Mouse (Mus musculus) heart, embryonic 13.5 days (tissue): ENCODE data around the gene Osgep. TPM values are rescaled to one million over a fixed set of nuclear protein-coding genes. Genes with fewer than 3 reads are reported as not detected.
"Not testable (repeated sequence)": the region's sequence is repeated elsewhere in the genome, so short reads cannot be mapped to it uniquely, and the experiment has no call there.

ENCODE experiments used
- ATAC-seq: fragments of 200-750 bp; cut with Nextera tagmentation; 2 replicates; pipeline ENCODE4 v1.8.0; 2017; ENCODE audit warnings: moderate TSS enrichment; ENCODE audit not compliant: insufficient number of reproducible peaks, low FRiP score, low TSS enrichment; ENCODE audit errors: extremely low read depth
- H3K27ac ChIP-seq: fragments of 300-500 bp; sonication (generic); replicated peaks from 2 replicates; pipeline ENCODE4 v1.5.1; 2015; ENCODE audit warnings: moderate library complexity, mild to moderate bottlenecking, inconsistent platforms
- H3K27me3 ChIP-seq: fragments of 300-500 bp; sonication (generic); replicated peaks from 2 replicates; pipeline ENCODE4 v1.6.1; 2015; ENCODE audit warnings: mild to moderate bottlenecking, inconsistent platforms
- H3K36me3 ChIP-seq: fragments of 300-500 bp; sonication (generic); 2 replicates; pipeline ENCODE4 v1.6.1; 2015; ENCODE audit warnings: mild to moderate bottlenecking, inconsistent platforms
- H3K4me1 ChIP-seq: fragments of 300-500 bp; sonication (generic); 2 replicates; pipeline ENCODE4 v1.6.1; 2015; ENCODE audit warnings: inconsistent platforms
- H3K4me2 ChIP-seq: fragments of 300-500 bp; sonication (generic); 2 replicates; pipeline ENCODE4 v1.6.1; 2015; ENCODE audit warnings: inconsistent platforms, mild to moderate bottlenecking, moderate library complexity
- H3K4me3 ChIP-seq: fragments of 300-500 bp; sonication (generic); 2 replicates; pipeline ENCODE4 v1.5.1; 2015; ENCODE audit warnings: moderate library complexity, mild to moderate bottlenecking, inconsistent platforms
- H3K9ac ChIP-seq: fragments of 300-500 bp; sonication (generic); 2 replicates; pipeline ENCODE4 v1.6.1; 2015; ENCODE audit warnings: inconsistent platforms, mild to moderate bottlenecking, moderate library complexity
- H3K9me3 ChIP-seq: fragments of 300-500 bp; sonication (generic); 2 replicates; pipeline ENCODE4 v1.6.1; 2016; ENCODE audit warnings: inconsistent platforms
- WGBS: fragments of 180-500 bp; shearing (Covaris S2); methylation state at CpG from one replicate; pipeline ENCODE4 v1.1.7; 2015; ENCODE audit warnings: mixed read lengths; 5-methylcytosine and 5-hydroxymethylcytosine counted together
- polyA plus RNA-seq: library from polyadenylated mRNA; unstranded; fragments of >200 nt; fragmentation: Nextera tagmentation; extraction: Ambion mirVana; gene quantifications from 2 replicates; pipeline ENCODE4 v1.2.1, GENCODE M21; 2015

Osgep gene
- polyA plus RNA-seq, 1 experiment from 2014 or later = 112 TPM

DNA sequence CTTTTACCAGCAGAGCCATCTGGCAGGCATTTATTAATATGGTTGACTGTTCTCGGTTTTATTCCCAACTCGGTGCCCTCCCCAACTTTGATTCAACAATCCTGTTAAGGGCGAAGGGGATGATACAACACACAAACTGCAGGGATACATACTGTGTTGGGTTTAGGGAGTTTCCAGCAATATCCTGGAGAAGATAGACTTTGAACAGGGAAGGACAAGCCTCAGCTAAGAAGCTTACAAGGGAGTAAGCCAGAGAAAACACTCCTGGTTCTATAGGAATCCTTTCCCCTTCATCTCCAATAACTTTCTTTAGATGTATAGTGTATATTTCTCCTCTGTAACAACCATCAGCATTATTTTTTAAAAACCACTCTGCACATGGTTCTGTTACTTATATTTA, 49.5 kb downstream of the Osgep start:
- WGBS = 76% methylated on average over 3 of the region's 3 CpGs
- Histone ChIP-seq H3K9me3 (no peaks in the 10 kb centered on the region), H3K36me3 (peaks cover 3% of the 10 kb centered on the region; the same call in 1 of the 2 replicates), H3K4me1 (0 out of 2 replicates have a peak, but pooled peaks cover 4% of the 10 kb centered on the region), H3K27ac (no peak overlapping the region), H3K4me2 (no peak overlapping the region), H3K9ac (no peak overlapping the region), H3K27me3 (no peaks in the 10 kb centered on the region), H3K4me3 (no peak overlapping the region)
- ATAC-seq = no peak

DNA sequence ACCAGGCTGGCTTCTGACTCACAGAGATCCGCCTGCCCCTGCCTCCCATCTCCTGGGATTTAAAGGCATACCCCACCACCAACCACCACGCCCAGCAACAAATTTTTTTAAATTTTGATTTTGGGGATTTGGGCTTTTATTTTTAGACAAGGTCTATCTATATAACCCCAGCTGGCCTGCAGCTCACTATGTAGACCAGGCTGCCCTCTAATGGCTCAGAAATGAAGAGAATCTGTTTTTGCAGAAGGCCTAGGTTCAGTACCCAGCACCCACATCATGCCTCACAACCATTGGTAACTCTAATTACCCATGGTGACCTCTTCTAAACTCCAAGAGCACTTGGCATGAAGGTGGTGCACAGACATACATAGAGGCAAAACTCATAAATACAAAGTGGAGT, 53.4 kb downstream of the Osgep start:
- no peak overlapping the region for H3K27ac ChIP-seq
- 0 out of 2 replicates have a peak, but pooled peaks cover 4% of the 10 kb centered on the region for H3K4me1 ChIP-seq
- peak overlapping the region; percentile 73; the same call in 1 of the 2 replicates for H3K4me3 ChIP-seq
- peak overlapping the region; percentile 79; the same call in 1 of the 2 replicates for H3K4me2 ChIP-seq
- H3K9ac ChIP-seq = no peak overlapping the region
- no peak for ATAC-seq
- WGBS = 74% methylated on average over 2 of the region's 2 CpGs
- H3K36me3 ChIP-seq = peaks cover 16% of the 10 kb centered on the region
- no peaks in the 10 kb centered on the region for H3K9me3 ChIP-seq
- no peaks in the 10 kb centered on the region for H3K27me3 ChIP-seq

DNA sequence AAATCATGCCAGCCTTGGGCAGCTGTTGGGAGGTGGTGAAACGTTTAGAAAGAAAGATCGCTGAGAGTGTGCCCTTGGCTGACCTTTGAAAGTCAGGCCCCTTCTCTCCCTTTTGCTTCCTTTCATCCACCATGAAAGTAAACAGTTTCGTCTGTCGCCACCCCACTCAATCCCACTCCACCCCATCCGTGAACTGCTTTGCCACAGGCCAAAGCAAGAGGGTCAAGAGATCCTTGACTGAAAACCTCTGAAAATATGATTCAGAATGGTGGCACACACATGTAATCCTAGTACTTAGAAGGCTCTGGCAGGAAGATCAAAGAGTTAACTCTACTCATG, 53.9 kb downstream of the Osgep start:
- Histone ChIP-seq H3K4me3 (peak overlapping the region; percentile 73), H3K4me1 (0 out of 2 replicates have a peak, but pooled peaks cover 4% of the 10 kb centered on the region), H3K9me3 (no peaks in the 10 kb centered on the region), H3K4me2 (peak overlapping the region; percentile 79), H3K9ac (peak overlapping the region; percentile 86), H3K27ac (peak overlapping the region; percentile 79), H3K36me3 (peaks cover 19% of the 10 kb centered on the region), H3K27me3 (no peaks in the 10 kb centered on the region)
- 29% methylated on average over 5 of the region's 5 CpGs for WGBS
- no peak for ATAC-seq

DNA sequence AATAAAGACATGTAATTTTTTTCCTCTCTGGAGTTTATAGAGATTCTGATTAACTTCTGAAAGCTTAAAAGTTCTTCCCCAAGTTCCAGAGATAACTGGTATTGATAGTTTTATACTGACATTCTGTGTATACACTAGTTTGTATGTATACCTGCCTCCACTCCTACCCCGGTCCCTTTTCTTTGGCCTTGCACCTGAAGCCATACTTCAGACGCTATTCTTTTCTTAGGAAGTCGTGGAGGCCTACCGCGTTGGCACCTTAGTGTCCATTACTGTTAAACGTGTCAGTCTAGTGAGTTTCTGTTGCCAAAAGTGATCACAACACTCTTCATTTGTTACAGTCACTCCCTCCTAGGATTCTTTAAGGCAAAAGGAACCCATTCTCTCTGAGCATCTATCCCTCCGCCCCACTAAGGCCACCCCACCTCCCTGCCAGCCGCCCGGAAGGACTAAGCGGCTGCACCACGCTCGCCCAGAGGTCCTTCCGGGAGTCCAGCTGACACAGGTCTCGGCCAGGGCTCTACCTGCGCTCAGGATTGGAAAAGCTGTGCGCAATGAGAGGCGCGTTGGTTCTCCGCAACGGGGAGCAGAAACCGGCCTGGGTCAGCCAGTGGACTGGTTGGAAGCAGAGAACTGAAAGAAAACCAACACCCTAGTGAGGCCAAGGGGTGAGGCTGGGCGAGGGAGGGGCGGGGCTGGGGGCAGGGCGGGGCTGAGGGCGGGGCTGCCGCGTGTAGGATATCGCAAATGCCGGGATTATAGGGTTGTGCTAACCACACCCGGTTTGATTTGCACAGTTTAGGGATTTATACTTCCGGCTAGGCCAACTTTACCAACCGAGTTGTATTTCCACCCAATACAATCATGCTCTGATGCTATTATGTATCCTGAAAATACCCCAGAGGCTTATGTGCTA, 54.5 kb downstream of the Osgep start, which contains the start of gene Tep1:
Gene Tep1, minus strand, starts transcription at position 672 of the 916 bp plus-strand sequence.
- Histone ChIP-seq H3K36me3 (peaks cover 24% of the 10 kb centered on the region), H3K9me3 (no peaks in the 10 kb centered on the region), H3K27me3 (no peaks in the 10 kb centered on the region), H3K27ac (peak within 1 kb of the TSS; percentile 79), H3K4me3 (peak within 1 kb of the TSS; percentile 73), H3K4me1 (0 out of 2 replicates have a peak, but pooled peaks cover 4% of the 10 kb centered on the region), H3K9ac (peak within 1 kb of the TSS; percentile 86), H3K4me2 (peak within 1 kb of the TSS; percentile 79)
- 7% methylated on average over 32 of the region's 32 CpGs for WGBS
- peak; percentile 59; the same call in 1 of the 2 replicates for ATAC-seq

DNA sequence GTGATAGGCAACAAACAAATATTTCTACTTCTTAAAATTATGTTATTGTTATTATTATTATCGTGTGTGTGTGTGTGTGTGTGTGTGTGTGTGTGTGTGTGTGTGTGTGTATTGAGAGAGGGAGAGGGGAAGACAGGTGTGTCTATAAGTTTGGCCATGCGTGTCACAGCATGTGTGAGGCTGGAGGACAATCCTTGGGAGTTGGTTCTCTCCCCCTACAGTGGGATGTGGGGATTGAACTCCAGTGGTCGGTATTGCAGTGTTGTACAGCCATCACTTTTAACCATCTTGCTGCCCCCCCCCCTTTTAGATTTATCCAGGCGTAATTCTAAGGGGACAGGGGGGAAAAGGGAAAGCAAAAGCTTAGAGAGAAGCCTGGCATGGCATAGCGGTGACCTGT, 56.0 kb downstream of the Osgep start:
- H3K4me1 ChIP-seq = 0 out of 2 replicates have a peak, but pooled peaks cover 4% of the 10 kb centered on the region
- no peak overlapping the region for H3K4me3 ChIP-seq
- no peak overlapping the region for H3K4me2 ChIP-seq
- H3K27ac ChIP-seq = no peak overlapping the region
- H3K27me3 ChIP-seq = no peaks in the 10 kb centered on the region
- 81% methylated on average over 5 of the region's 5 CpGs for WGBS
- no peaks in the 10 kb centered on the region for H3K9me3 ChIP-seq
- no peak for ATAC-seq
- H3K36me3 ChIP-seq = peaks cover 31% of the 10 kb centered on the region
- no peak overlapping the region for H3K9ac ChIP-seq

DNA sequence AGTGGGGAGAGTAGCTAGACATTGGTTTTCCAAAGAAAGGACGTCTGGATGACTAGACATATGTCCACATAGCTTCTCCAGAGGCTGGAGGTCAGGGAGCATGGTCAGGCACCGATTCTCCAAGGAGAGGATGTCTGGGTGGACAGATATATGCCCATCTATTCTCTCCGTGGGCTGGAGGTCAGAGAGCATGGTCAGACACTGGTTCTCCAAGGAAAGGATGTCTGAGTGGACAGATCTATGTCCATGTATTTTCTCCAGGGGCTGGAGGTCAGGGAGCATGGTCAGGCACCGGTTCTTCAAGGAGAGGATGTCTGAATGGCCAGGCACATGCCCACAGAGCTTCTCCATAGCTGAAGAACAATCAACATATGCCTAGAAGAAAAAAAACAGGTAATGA, 56.5 kb downstream of the Osgep start:
- Histone ChIP-seq H3K9ac (no peak overlapping the region), H3K36me3 (peaks cover 35% of the 10 kb centered on the region), H3K4me2 (no peak overlapping the region), H3K27ac (no peak overlapping the region), H3K9me3 (no peaks in the 10 kb centered on the region), H3K4me1 (0 out of 2 replicates have a peak, but pooled peaks cover 4% of the 10 kb centered on the region), H3K4me3 (no peak overlapping the region), H3K27me3 (no peaks in the 10 kb centered on the region)
- no peak for ATAC-seq
- WGBS = 69% methylated on average over 4 of the region's 4 CpGs

DNA sequence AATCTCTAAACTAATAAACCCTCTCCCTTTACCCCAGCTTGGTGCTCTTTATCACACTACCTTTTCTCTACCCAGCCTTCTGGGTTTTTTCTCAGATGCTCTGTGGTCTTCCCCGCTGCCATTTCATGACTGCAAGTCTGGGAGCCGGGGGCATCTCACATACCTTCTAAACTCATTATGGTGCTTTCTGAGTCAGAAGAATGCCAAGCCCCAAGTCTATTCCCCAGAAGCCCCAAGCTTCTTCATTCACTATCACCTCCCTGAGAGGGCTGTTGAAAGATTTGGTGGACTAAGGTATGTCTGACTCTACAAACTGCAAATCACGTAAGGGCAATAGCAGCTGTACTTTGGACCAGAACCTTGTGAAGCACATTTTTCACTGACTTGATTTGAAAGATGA, 57.7 kb downstream of the Osgep start:
- ATAC-seq = no peak

DNA sequence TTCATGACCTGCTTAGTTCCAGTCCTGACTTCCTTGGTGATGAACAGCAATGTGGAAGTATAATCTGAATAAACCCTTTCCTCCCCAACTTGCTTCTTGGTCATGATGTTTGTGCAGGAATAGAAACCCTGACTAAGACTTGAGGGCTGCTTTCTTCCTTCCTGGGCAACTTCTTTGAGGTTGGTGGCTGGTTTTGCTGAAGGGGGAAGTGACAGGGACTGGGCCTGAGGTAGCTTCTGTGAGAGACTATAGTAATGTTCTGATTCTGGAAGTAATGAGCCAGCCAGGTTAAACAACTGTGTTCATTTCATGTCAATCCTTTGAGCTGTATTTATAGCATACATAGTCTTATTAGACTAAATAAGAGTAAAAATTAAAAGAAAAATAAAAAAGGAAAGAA, 59.7 kb downstream of the Osgep start:
- not testable (repeated sequence) for H3K9me3 ChIP-seq, ATAC-seq, H3K4me3 ChIP-seq, H3K27me3 ChIP-seq, H3K4me2 ChIP-seq, H3K27ac ChIP-seq, H3K9ac ChIP-seq, H3K4me1 ChIP-seq
- peaks cover 61% of the 10 kb centered on the region for H3K36me3 ChIP-seq

More for the DNA sequence above, 57.7 kb downstream of the Osgep start:
- H3K9ac ChIP-seq = no peak overlapping the region
- no peak overlapping the region for H3K4me2 ChIP-seq
- WGBS = 86% methylated on average over 3 of the region's 3 CpGs
- no peaks in the 10 kb centered on the region for H3K9me3 ChIP-seq
- H3K27ac ChIP-seq = no peak overlapping the region
- H3K4me3 ChIP-seq = no peak overlapping the region
- H3K36me3 ChIP-seq = peaks cover 44% of the 10 kb centered on the region
- 0 out of 2 replicates have a peak, but pooled peaks cover 4% of the 10 kb centered on the region for H3K4me1 ChIP-seq
- H3K27me3 ChIP-seq = no peaks in the 10 kb centered on the region

DNA sequence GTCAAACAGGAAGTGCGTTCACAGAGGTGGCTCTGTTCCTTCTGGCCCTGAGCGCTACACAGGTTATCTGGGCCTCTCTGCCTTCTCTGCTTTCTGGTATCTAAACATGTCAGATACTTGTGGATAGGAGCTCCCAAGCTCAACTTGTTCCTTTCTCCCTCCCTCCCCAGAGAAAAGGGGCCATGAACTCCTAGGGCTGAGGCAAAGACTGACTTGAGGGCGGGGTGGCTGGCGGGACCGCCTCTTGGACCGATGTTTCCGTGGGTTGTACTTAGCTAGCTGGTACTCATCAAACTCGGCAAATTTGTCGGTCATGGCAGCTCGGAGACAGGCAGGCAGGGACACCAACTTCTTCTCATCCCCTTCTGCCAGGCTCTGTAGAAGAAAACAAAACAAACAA, 62.1 kb downstream of the Osgep start:
- Histone ChIP-seq H3K27me3 (no peaks in the 10 kb centered on the region), H3K27ac (no peak overlapping the region), H3K36me3 (peaks cover 68% of the 10 kb centered on the region), H3K4me3 (no peak overlapping the region), H3K4me2 (no peak overlapping the region), H3K9ac (no peak overlapping the region), H3K9me3 (no peaks in the 10 kb centered on the region), H3K4me1 (no peaks in the 10 kb centered on the region)
- 79% methylated on average over 10 of the region's 10 CpGs for WGBS
- no peak for ATAC-seq
